Mouse (Mus musculus): ENCODE measurements at regions not wholly inside any gene's neighbourhood (a gene's known extent, or its start where the extent isn't known, plus 50 kb on each side); places are given as distances from the start of the nearest gene placed in this dataset.

- H3K27ac ChIP-seq (ENCODE audit: insufficient read depth, low read depth): no peak overlapping the region
- H3K4me3 ChIP-seq (replicated peaks in 1 of 3; ENCODE audit: low read depth in 2 of 3, low read length in 2 of 3, poor library complexity in 1 of 3): no peak overlapping the region
- H3K4me2 ChIP-seq (ENCODE audit: insufficient read depth, low read depth, poor library complexity, severe bottlenecking): no peak overlapping the region
- TF ChIP-seq POLR2AphosphoS2 (IDR thresholded peaks at IDR 0.05; ENCODE audit: low read depth, low read length): no peak
- no peak for TF ChIP-seq PAX5 (IDR thresholded peaks at IDR 0.05; ENCODE audit: low read length)
- TF ChIP-seq EP300 (IDR thresholded peaks at IDR 0.05; ENCODE audit: low read length): no peak
- no peak for TF ChIP-seq CHD2 (IDR thresholded peaks at IDR 0.05; ENCODE audit: low read length)
- TF ChIP-seq ETS1 (conservative IDR thresholded peaks at IDR 0.05; ENCODE audit: low read depth, low read length): no peak
- TF ChIP-seq ELF1 (IDR thresholded peaks at IDR 0.05; ENCODE audit: low read depth, low read length): no peak
- TF ChIP-seq MAX (IDR thresholded peaks at IDR 0.05; ENCODE audit: low read length): no peak
- TF ChIP-seq ZNF384 (IDR thresholded peaks at IDR 0.05; ENCODE audit: low read depth, low read length): no peak
- no peak for TF ChIP-seq SIN3A (IDR thresholded peaks at IDR 0.05; ENCODE audit: low read length)
- TF ChIP-seq KAT2A (IDR thresholded peaks at IDR 0.05; ENCODE audit: insufficient replicate concordance, low read length): no peak
- TF ChIP-seq MXI1 (IDR thresholded peaks at IDR 0.05; ENCODE audit: low read depth, low read length): no peak
- TF ChIP-seq CHD1 (IDR thresholded peaks at IDR 0.05; ENCODE audit: low read depth, low read length): no peak
- TF ChIP-seq BHLHE40 (IDR thresholded peaks at IDR 0.05; ENCODE audit: low read depth, low read length): no peak
- TF ChIP-seq JUN (IDR thresholded peaks at IDR 0.05; ENCODE audit: insufficient read depth, low read depth, low read length): no peak
- TF ChIP-seq USF2 (conservative IDR thresholded peaks at IDR 0.05; ENCODE audit: low read depth, low read length): no peak
- no peak for TF ChIP-seq MEF2A (IDR thresholded peaks at IDR 0.05; ENCODE audit: borderline replicate concordance, low read depth, low read length)
- no peak for TF ChIP-seq ZKSCAN1 (IDR thresholded peaks at IDR 0.05; ENCODE audit: borderline replicate concordance, low read depth, low read length)
- no peak for TF ChIP-seq MAZ (IDR thresholded peaks at IDR 0.05; ENCODE audit: low read depth, low read length)
- TF ChIP-seq UBTF (IDR thresholded peaks at IDR 0.05; ENCODE audit: low read depth, low read length): no peak
- TF ChIP-seq RCOR1 (conservative IDR thresholded peaks at IDR 0.05; ENCODE audit: low read depth, low read length): no peak
- peaks cover 0 to 47% of the 10 kb centered on the region in 2 experiments; a peak in 2 of 4 replicates for H3K4me1 ChIP-seq (ENCODE audit: control insufficient read depth in 1 of 2, insufficient read depth in 2 of 2)
- H3K36me3 ChIP-seq (replicated peaks in 1 of 2; ENCODE audit: control insufficient read depth in 1 of 2, insufficient read depth in 1 of 2, low read length in 1 of 2): no peaks in the 10 kb centered on the region
- H3K27me3 ChIP-seq (replicated peaks): no peaks in the 10 kb centered on the region
- no peaks in the 10 kb centered on the region for H3K9me3 ChIP-seq (replicated peaks; ENCODE audit: low read length)
- H3K9ac ChIP-seq (ENCODE audit: insufficient read depth, low read depth): no peak overlapping the region
- in situ Hi-C loops (cut with MboI; ENCODE audit: low pct_ligation_motif_present, low pct_unique_long_range_greater_than_20kb, low sequenced_read_pairs) (no loop called here), dilution Hi-C loops (cut with MboI; ENCODE audit: extremely low pct_ligation_motif_present, extremely low pct_unique_long_range_greater_than_20kb, low sequenced_read_pairs) (no loop called here)
- H3K79me2 ChIP-seq (replicated peaks; ENCODE audit: control insufficient read depth, extremely low read depth, insufficient read depth, poor library complexity, severe bottlenecking): no peaks in the 10 kb centered on the region
- no peak for DNase-seq (ENCODE audit: extremely low read depth)
These were observed 67.5 kb downstream of the Rpusd4 start for GRCm38 (mm10) chr9:35335181-35335580.

GRCm38 (mm10) chr9:35335888-35336700 is 68.4 kb downstream of the Rpusd4 start:
- no peak overlapping the region for H3K27ac ChIP-seq (ENCODE audit: insufficient read depth, low read depth)
- no peak overlapping the region for H3K4me3 ChIP-seq (replicated peaks in 1 of 3; ENCODE audit: low read depth in 2 of 3, low read length in 2 of 3, poor library complexity in 1 of 3)
- no peaks in the 10 kb centered on the region for H3K36me3 ChIP-seq (replicated peaks in 1 of 2; ENCODE audit: control insufficient read depth in 1 of 2, insufficient read depth in 1 of 2, low read length in 1 of 2)
- DNase-seq (ENCODE audit: extremely low read depth): no peak
- no peaks in the 10 kb centered on the region for H3K9me3 ChIP-seq (replicated peaks; ENCODE audit: low read length)
- H3K4me1 ChIP-seq (ENCODE audit: control insufficient read depth in 1 of 2, insufficient read depth in 2 of 2): peaks cover 3 to 47% of the 10 kb centered on the region in 2 experiments; a peak in 3 of 4 replicates
- no peaks in the 10 kb centered on the region for H3K27me3 ChIP-seq (replicated peaks)
- H3K79me2 ChIP-seq (replicated peaks; ENCODE audit: control insufficient read depth, extremely low read depth, insufficient read depth, poor library complexity, severe bottlenecking): no peaks in the 10 kb centered on the region
- no peak overlapping the region for H3K9ac ChIP-seq (ENCODE audit: insufficient read depth, low read depth)
- dilution Hi-C loops (cut with MboI; ENCODE audit: extremely low pct_ligation_motif_present, extremely low pct_unique_long_range_greater_than_20kb, low sequenced_read_pairs) (no loop called here), in situ Hi-C loops (cut with MboI; ENCODE audit: low pct_ligation_motif_present, low pct_unique_long_range_greater_than_20kb, low sequenced_read_pairs) (no loop called here)
- H3K4me2 ChIP-seq (ENCODE audit: insufficient read depth, low read depth, poor library complexity, severe bottlenecking): no peak overlapping the region
- TF ChIP-seq ZKSCAN1 (IDR thresholded peaks at IDR 0.05; ENCODE audit: borderline replicate concordance, low read depth, low read length) (no peak), CTCF (conservative IDR thresholded peaks at IDR 0.05 in 1 of 2, IDR thresholded peaks at IDR 0.05 in 1 of 2; ENCODE audit: low read depth in 2 of 2, low read length in 2 of 2) (no peak), JUND (conservative IDR thresholded peaks at IDR 0.05; ENCODE audit: low read depth, low read length) (no peak)
